Mouse (Mus musculus) adrenal gland, postnatal 25 days (tissue): ENCODE results near the gene Hrg. TPM values are rescaled to one million over a fixed set of nuclear protein-coding genes. Genes with fewer than 3 reads are reported as not detected.
"Not testable (repeated sequence)": the region's sequence is repeated elsewhere in the genome, so short reads cannot be mapped to it uniquely, and the experiment has no call there.

Experiments used
- DNase-seq: peaks from one replicate; pipeline ENCODE4 v3.0.0; 2021; ENCODE audit warnings: mixed read lengths
- total RNA-seq: library from RNA; stranded (reverse); gene quantifications from 2 replicates; pipeline ENCODE4 v1.2.3, GENCODE M21; 2021

Hrg gene
- total RNA-seq, 1 experiment from 2014 or later, result 0.97 TPM

- no peak for DNase-seq
These were observed 10.2 kb downstream of the Hrg start for GRCm38 (mm10) chr16:22961073-22961472.

- DNase-seq, result no peak
These were observed 11.4 kb downstream of the Hrg start for GRCm38 (mm10) chr16:22962256-22962655.

DNA sequence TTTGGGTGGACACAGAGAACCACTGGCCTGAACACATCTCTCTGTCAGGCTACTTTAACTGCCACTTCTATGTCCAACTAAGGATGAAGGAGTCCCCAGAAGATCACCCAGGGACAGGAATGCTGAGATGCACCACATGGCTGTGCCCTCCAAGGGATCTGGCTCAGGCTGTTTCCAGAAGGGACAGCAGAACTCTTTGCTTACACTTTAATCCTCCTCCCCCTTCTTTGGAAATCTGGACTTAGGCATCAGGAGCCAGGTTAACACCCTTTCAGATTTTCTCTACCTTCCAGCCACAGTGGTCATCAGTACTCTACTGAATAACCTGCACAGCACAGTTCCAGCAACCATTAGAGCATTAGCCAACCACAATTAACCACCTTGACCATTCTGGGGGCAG lies 12.4 kb downstream of the Hrg start:
- no peak for DNase-seq

DNA sequence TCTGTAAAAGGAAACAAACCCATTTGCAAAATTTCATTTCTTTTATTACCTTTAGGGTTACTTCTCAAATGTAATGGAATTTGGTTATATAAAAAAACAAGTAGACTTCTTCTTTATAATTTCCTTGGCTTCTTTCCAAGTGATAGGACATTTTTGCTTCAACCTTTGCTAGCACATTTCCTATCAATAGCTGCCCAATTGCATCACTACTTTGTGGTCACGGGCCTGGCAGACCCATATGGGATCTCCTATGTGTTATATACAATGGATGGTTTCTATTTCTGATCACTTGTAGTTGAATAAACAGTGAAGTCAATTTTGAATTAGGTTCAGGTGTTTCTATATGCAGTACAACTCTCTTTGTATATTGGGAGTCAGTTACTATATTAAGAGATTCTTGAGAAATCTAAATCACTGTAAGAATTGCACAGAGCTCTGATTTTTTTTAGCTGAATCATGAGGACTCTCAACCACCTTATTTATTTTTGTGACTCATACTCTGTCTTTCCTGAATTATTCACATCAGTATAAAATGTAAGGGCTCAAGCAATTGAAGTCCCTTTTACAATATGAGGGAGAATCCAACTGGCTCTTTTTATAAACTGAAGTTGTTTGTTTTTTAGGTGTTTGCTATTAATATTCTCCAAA lies 16.6 kb downstream of the Hrg start:
- DNase-seq, result no peak

DNA sequence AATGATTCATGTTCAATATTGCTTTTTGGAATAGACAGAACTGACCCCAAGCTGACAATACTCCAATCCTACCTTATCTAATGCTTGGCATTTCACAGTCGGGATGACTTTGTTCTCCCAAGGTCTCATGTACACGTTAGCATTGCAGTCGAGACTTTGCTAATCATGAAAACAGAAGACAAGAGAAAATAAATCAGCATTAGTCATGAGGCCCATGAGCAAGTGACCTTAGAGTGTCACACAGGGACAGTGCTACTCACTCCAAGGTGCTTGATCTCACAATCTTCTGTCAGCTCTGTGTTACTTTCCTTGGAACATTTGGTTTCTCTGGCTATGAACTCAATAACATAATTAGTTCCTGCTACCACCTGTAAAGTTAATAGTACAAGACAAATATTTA lies 46.1 kb downstream of the Hrg start:
- not testable (repeated sequence) for DNase-seq

Other genes starting within 250 kb of the Hrg start
- gene Crygs, start 139.5 kb upstream of the Hrg start, total RNA-seq, result not detected in 2 replicates
- gene Tbccd1, start 93.4 kb upstream of the Hrg start, total RNA-seq, result 16.4 and 23.6 TPM in 2 replicates
- 71.4 and 71.9 TPM in 2 replicates for gene Dnajb11, start 93.2 kb upstream of the Hrg start, total RNA-seq
- 1.6 and 132 TPM in 2 replicates for gene Ahsg, start 59.8 kb upstream of the Hrg start, total RNA-seq
- gene Fetub, start 32.7 kb upstream of the Hrg start, total RNA-seq, result 78.1 and 82.3 TPM in 2 replicates
- gene Kng2, start 78.4 kb downstream of the Hrg start, total RNA-seq, result 8.1 and 9.0 TPM in 2 replicates
- 0.24 and 13.8 TPM in 2 replicates for gene Kng1, start 106.8 kb downstream of the Hrg start, total RNA-seq
- gene Eif4a2, start 156.4 kb downstream of the Hrg start, total RNA-seq, result 464 and 587 TPM in 2 replicates
- gene Rfc4, start 176.7 kb downstream of the Hrg start, total RNA-seq, result 9.9 and 10.4 TPM in 2 replicates
- 138 and 160 TPM in 2 replicates for gene Adipoq, start 195.5 kb downstream of the Hrg start, total RNA-seq